Mouse (Mus musculus): Measurements from ENCODE around the gene Trat1.

DNA sequence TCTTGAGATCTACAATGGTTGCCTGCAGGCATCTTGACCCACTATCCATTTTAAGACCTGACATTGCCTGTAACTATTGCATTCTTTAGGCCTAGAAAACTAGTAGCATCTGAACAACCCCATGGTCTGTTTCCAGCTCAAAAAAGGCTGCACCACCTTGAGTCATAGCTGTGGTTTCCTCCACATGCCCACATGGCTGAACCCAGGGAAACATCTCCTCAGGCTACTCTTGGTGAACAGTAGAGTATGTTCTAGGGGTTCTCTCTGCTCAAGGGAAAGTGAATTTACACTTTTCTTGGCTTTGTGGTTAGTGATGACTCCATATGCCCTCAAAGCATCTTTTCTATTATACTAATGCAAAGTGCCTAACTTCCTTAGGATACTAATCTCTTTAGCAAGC lies 55.5 kb downstream of the Trat1 start:
- TF ChIP-seq POLR2A (IDR thresholded peaks at IDR 0.05; ENCODE audit: low read depth, low read length) (no peak), CTCF (IDR thresholded peaks at IDR 0.05; ENCODE audit: extremely low read depth, insufficient read length, insufficient replicate concordance, low read depth, low read length) (no peak)
